Mouse (Mus musculus) left cerebral cortex, postnatal 14 days (tissue): ENCODE results near the gene Tchp. TPM values are rescaled to one million over a fixed set of nuclear protein-coding genes. Genes with fewer than 3 reads are reported as not detected.

Experiments
- DNase-seq, 2 experiments: peaks; one replicate each; pipeline ENCODE4 v3.0.0; 2021 to 2022; ENCODE audit warnings: low spot score in 2 of 2, mixed read lengths in 1 of 2
- intact Hi-C: fragments of 180-260 bp; cut with DNase I; formaldehyde crosslinking; loops from one replicate; pipeline ENCODE4 v1.15.1; 2025
- long read RNA-seq, 2 experiments: library from polyadenylated mRNA; stranded (forward); transcript quantifications; one replicate each; pipeline ENCODE4 v2.0.0; 2021
- total RNA-seq, 2 experiments: library from RNA; stranded (reverse); gene quantifications; 2 replicates each; pipeline ENCODE4 v1.2.3; 2021

Tchp gene
- 10 to 100 TPM; 11.9 to 12.3 TPM for total RNA-seq
- long read RNA-seq, experiment 1, transcript Tchp-201 (13 exons, 2,882 nt) = major isoform, 9 of 15 reads
- long read RNA-seq, experiment 1, partial matches to known transcripts = 1 of 15 reads
- long read RNA-seq, experiment 1, other reads (novel, unspliced or antisense) = 4 of 15 reads
- long read RNA-seq, experiment 2, transcript Tchp-201 (13 exons, 2,882 nt) = major isoform, 10 of 19 reads
- long read RNA-seq, experiment 2, partial matches to known transcripts = 2 of 19 reads
- long read RNA-seq, experiment 2, other reads (novel, unspliced or antisense) = 5 of 19 reads

DNA sequence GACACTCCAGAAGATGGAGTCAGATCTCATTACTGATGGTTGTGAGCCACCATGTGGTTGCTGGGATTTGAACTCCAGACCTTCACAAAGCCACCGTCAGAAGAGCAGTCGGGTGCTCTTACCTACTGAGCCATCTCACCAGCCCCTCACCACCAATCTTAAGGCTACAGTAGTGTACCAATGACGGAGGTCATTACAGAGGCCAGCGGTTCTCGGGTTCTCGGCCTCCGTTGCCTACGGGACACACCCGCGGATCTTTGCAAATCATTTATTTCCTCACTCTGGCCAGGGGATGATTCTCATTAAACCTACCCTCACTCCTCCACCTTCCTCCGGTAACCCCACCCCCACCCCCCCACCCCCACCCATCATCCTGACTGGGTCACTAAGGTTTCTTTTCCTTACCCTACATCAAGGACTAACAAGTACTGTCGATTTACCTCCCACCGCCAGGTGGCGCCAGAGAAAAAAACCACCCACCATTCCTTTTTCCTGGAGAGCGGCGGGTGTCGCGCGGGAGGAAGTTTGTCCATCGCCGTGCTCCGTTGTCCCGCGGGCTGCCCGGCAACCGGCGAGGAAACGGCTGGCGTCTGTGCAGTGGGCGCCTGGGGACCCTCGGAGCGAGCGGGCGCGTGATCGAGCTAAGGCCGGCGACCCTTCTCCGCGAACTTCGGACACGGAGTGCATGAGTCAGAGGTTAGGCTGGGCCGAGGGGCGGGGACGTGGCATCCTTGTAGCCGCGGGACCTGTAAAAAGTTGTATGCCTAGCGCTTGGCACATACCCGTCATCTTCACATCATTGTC lies at the start of gene Tchp:
TSS of gene Tchp (plus strand) at position 496 of the 804 bp plus-strand sequence.
- intact Hi-C loops = no loop called here
- peak; percentile 90 to 96 for DNase-seq

GRCm38 (mm10) chr5:114658255-114658654 lies 49.3 kb upstream of the Tchp start, which contains the start of gene Trpv4:
Gene Trpv4 (minus strand): TSS chr5:114658421.
- no peak for DNase-seq
- intact Hi-C loops = no loop called here

DNA sequence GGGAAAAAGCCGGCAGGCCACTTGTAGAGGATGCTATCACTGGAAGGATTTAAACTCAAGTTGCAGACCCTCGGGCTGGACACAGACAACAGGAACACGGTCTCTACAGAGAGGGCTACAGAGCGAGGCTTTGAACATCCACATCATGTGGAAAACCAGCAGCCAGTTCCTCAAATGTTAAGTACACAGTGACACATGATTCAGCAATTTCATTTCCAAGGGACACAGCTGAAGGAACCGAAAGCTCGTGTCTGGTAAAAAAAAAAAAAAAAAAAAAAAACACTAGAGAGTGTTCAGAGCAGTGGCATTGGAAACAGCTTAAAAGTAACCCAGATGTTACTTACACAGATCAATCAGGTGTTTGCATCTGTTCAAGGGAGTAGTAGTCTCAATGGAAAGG lies 46.5 kb upstream of the Tchp start:
- intact Hi-C loops = no loop called here

GRCm38 (mm10) chr5:114664139-114664538 lies 43.4 kb upstream of the Tchp start:
- DNase-seq = no peak
- intact Hi-C loops = no loop called here

More for the DNA sequence above, 46.5 kb upstream of the Tchp start:
- DNase-seq = no peak

DNA sequence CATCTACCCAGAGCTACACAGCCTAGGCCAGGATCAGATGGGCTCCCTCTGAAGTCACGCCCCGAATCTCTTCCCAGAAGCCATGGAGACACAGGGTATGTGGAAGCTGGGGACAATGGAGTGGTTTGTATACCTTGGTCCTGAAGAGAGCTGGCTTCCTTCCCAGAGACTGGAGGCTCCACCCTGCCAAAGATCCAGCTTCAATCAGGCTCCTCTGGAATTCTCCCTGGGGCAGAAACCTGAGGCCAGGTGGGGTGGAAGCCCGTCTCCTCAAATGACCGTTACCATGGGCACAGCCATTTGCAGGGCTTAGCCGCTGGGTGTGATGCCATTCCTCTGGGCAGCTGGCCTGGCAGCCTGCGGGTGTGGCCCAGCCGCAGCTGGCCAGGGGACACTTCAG lies 42.8 kb upstream of the Tchp start:
- intact Hi-C loops = no loop called here
- no peak for DNase-seq

DNA sequence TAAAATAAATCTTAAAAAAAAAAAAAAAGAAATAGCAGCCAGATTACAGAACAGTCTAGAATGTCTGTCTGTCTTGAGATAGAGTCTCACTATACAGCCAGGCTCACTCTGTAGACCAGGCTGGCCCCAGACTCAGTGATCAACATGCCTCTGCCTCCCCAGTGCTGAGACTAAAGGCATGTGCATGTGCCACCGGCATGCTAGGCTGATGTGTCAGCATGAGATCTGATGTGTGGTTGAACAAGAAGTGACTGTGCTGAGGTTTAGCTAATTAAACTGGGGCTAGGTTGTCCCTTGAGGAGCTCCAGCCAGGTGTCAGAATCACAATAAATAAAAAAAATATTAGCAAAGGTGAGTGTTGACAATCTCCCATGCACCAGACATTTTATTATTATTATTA lies 40.9 kb upstream of the Tchp start:
- no peak for DNase-seq
- intact Hi-C loops = loop anchor here (1.0 kb wide), 1 partner anchor 27 kb away; no protein-coding TSS in a partner anchor

DNA sequence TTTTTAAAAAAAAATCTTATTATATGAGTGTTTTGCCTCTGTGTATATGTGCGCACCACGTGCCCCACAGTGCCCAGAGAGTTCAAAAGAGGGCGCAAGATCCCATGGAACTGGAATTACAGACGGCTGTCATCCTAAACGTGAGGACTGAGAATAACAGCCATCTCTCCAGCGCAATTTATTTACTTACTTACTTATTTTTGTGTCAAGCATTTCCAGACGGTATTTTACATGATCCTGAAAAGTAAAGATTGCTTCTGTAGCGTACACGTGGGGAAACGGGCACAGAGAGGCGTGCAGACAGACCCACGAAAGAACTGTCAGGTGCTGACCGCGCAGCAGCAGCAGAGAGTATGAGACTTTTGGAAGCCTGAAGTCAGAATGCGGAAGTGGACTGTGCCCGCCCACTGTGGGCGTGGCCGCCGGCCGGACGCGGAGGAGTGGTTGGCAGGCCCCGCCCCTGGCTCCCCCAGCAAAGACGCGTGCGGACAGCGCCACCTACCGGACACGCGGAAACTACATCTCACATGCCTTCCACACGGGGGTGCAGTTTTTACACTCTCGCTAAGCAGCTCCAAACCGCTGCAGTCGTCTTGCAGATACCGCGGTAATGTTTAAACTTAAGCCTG lies 40.2 kb upstream of the Tchp start:
- peak; percentile 98 for DNase-seq
- intact Hi-C loops = loop anchor here (1.0 kb wide), 1 partner anchor 28 kb away; no protein-coding TSS in a partner anchor

DNA sequence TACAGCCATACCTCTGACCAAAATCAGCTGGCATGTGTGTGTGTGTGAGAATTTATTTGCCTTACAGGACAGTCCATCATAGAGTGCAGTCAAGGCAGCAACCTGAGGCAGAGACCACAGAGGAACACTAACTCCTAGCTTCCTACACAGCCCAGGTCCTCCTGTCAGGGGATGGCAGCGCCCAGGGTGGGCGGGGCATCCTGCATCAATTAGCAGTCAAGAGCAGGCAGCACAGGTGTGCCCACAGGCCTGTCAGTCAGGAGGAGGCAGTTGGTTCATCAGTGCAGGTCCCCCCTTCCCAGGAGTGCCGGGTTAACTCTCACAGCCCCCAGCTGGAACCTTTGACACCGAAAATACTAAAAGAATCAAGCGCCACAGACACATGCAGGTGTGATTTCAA lies 38.5 kb upstream of the Tchp start:
- intact Hi-C loops = no loop called here
- DNase-seq = no peak

DNA sequence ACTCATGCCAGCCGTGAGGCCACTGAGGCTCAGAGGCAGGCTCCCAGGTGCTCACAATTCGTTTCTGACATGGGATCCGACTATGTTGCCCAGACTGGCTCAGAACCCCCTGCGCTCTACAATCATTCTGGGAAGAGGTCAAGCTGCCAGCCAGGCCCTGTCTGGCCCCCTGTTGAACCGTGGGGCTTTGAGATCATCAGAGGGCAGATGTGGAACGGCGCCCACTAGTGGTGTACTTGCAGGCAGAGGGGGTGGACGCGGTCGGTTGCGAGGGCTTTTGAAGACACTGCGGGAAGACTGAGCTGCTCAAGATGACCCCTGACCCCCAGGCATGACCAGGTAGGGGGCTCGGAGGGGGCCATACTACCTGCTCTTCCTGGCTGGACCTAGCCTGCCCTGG lies 34.4 kb upstream of the Tchp start:
- intact Hi-C loops = no loop called here
- DNase-seq = no peak

- intact Hi-C loops = no loop called here
Measured at GRCm38 (mm10) chr5:114674594-114674993, 33.0 kb upstream of the Tchp start.

GRCm38 (mm10) chr5:114679841-114680591 lies 27.5 kb upstream of the Tchp start:
- DNase-seq = no peak
- intact Hi-C loops = no loop called here

More at GRCm38 (mm10) chr5:114674594-114674993, 33.0 kb upstream of the Tchp start:
- DNase-seq = no peak

DNA sequence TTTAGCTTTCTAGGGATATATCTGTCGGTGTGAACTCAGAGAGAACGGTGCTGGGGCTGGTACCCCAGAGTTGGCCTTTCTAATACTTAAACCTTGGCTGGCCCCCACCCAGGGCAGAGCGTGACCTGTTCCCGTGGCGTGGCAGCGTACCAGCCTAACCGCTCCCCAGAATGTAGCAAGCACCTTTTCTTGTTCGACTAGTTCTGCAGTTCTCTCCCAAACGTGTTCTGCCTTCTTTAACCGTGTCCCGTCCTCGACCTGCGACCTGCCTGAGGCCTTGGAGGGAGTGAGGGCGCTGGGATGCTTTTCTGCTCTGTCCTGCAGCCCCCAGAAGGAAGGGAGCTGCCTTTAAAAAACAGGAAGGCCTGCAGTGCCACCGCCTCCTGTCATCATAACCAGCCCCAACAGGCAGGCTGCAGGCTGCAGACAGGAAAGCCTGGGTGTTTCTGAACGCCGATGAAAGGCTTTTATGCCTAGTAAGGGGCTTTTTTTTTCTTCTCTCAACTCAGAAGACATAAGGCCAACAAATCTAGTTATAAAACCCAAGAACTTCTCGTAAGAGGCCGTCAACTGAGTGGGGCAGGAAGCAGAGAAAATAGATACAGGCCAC lies 26.8 kb upstream of the Tchp start:
- no peak for DNase-seq
- intact Hi-C loops = no loop called here

DNA sequence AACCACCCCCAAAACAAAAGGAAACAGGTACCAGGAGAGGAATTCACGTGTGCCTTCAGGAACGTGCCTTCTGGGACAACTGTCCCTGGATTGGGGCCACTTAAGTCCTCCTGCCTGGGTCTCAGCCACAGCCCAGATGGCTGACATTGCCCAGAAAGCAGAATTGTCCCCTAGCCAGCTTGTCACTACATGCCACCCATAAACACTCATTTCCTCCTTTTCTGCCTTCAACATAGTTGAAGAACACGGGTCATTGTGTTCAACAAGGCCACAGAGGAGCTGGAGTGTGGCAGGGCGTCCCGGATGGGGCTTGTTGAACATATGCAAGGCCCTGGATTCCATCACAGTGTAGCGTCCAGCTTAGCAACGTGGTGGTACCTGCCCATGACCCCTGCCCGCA lies 25.8 kb upstream of the Tchp start:
- intact Hi-C loops = no loop called here

GRCm38 (mm10) chr5:114685986-114686385 lies 21.6 kb upstream of the Tchp start:
- intact Hi-C loops = no loop called here
- no peak for DNase-seq

More for the DNA sequence above, 25.8 kb upstream of the Tchp start:
- DNase-seq = no peak

DNA sequence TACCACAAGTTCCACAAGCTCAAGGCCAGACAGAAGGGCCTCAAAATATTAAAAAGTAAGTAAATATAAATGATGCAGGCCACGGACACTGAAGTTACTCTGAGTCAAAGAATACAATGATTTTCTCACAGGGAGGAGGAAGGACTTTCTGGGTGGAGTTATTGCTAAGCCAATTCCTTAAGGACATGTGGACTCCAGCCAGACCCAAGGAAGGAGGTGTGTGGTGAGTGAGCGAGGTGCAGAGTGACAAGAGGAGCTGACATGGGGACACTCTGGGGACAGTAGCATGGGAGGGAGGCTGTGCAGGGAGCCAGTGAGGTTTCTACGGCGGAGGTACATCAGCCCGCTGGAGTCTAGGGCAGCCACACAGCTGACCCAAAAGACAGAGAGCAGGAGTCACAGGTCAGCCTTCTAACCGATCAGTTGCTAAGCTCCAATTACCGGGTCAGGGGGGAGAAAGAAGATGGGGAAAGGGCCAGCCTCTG lies 20.8 kb upstream of the Tchp start:
- DNase-seq = no peak
- intact Hi-C loops = no loop called here

DNA sequence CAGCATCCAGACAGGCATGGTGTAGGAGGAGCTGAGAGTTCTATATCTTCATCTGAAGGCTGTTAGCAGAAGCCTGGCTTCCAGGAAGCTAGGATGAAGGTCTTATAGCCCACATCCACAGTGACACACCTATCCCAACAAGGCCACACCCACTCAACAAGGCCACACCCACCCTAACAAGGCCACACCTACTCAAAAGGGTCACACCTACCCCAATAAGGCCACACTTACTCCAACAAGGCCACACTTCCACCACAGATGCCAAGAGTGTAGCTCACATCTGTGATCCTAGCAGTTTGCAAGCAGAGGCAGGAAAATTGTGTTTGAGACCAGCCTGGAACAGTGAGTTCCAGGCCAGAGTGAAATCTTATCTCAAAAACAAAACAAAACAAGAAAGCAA lies 19.7 kb upstream of the Tchp start:
- no peak for DNase-seq
- intact Hi-C loops = no loop called here

DNA sequence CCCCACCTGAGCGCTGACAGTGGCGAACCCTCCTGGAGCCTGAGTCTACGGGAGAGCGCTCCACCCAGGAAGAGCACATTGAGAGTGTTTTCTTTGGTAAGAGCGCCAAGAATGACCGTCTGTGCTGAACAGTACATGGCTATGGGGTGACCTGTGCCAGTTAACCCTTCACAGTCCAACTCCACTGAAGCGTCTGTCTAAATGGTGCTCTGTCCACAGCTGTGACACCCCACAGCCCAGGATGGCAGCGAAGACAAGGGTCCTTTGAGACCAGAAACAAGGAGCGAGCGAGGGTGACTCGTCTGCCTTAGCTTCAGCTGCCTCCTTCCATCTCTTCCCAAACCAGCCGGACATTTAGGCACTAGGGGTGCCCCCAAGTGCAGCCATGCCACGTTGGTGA lies 18.9 kb upstream of the Tchp start:
- intact Hi-C loops = no loop called here
- DNase-seq = peak in 1 of 2 experiments; percentile 70

DNA sequence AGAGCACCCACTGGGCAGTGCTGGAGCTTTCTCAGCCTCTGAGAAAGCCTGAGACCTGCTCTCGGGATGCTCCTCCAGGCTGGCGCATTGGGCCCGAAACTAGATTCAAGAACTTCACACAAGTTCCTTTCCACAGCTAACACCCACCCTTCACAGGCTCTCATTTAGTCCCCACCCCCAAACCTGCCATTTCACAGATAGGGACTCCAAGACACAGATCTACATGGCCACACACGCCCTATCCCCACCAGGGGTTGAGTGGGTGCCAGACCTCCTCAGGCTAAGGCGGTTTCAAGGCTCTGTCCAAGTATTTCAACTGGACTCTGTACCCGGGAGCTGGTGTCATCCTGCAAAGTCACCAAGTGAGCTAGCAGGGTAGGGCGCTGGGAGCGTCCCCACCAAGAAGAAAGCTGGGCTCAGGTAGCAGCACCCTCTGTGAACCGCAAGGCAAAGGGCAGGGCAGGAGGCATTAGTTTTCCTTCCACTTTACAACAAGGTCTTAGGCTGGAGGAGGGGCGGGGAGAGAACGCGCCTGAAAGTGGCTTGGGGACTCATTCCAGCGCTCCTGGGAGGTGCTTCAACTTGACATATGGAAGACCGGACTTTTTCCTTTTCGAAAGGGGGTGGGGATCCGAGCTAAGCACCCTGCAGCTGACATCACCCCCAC lies 17.7 kb upstream of the Tchp start:
- DNase-seq = no peak
- intact Hi-C loops = no loop called here
